Mouse (Mus musculus) CD4-positive, CD25-positive, alpha-beta regulatory T cell (primary cell): Measurements from ENCODE around the gene Dmp1. TPM values are rescaled to one million over a fixed set of nuclear protein-coding genes. Genes with fewer than 3 reads are reported as not detected.

Experiments
- polyA plus RNA-seq: library from polyadenylated mRNA; unstranded; fragments of 100-300 nt; shearing (Covaris generic); gene quantifications from one replicate; pipeline ENCODE4 v1.2.1, GENCODE M21; 2017

Dmp1 gene
- polyA plus RNA-seq: not detected

DNA sequence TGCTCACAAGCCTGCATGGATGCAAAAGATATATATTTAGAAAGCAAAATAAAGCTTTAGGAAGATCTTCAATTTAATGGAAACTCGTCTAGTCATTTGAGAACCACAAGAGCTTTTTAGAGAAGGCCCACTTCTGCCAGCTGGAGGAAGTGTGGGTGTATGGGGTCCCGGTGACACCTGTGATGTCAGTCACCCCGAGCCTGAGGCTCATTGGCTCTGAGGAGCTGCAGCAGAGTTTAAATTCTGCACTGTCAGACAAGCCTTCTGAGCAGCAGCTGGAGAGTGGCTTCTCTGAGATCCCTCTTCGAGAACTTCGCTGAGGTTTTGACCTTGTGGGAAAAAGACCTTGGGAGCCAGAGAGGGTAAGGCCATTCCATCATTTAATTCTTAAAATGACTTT is at the start of gene Dmp1:
Gene Dmp1 (plus strand): TSS at position 263 of the 400 bp plus-strand sequence.

DNA sequence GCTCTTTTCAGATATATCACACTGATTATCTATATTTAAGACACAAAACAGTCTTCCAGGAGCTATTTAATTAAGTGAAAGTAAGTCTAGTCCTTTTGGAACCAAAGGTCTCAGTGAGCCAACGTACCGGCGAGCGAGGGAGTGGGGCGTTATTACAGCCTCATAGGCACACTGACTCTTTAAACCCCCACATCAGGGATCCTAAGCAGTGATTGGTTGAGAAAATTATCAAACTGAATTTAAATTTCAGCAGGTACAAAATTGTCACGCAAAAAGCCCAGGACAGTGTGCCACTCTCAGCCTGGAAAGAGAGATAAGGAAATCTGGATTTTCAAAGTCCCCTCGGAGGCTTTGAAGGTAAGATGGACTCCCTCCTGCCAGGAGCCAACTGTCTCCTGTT is 32.0 kb upstream of the Dmp1 start, which contains the start of gene Dspp:
Gene Dspp (plus strand): TSS at position 301 of the 400 bp plus-strand sequence.

Other genes starting within 250 kb of the Dmp1 start
- not detected for gene Hsd17b13, start 225.2 kb upstream of the Dmp1 start, polyA plus RNA-seq
- 4.5 TPM for gene Hsd17b11, start 180.7 kb upstream of the Dmp1 start, polyA plus RNA-seq
- gene Nudt9, start 156.3 kb upstream of the Dmp1 start, polyA plus RNA-seq: 51.7 TPM
- gene Gm17660, start 125.0 kb upstream of the Dmp1 start, polyA plus RNA-seq: not detected
- gene Sparcl1, start 88.9 kb upstream of the Dmp1 start, polyA plus RNA-seq: not detected
- gene Dspp, start 31.9 kb upstream of the Dmp1 start, polyA plus RNA-seq: not detected
- not detected for gene Ibsp, start 96.6 kb downstream of the Dmp1 start, polyA plus RNA-seq
- gene Mepe, start 122.7 kb downstream of the Dmp1 start, polyA plus RNA-seq: not detected
- not detected for gene Spp1, start 232.5 kb downstream of the Dmp1 start, polyA plus RNA-seq